Mouse (Mus musculus) olfactory bulb, adult 2 months (tissue): ENCODE measurements around the gene Lcn9.

ENCODE experiments used
- CTCF ChIP-seq: fragments of 200-500 bp; IDR thresholded peaks from 2 replicates; pipeline ENCODE4 v1.5.1; 2012; ENCODE audit warnings: low read depth, mild to moderate bottlenecking, low read length, moderate library complexity; ENCODE audit not compliant: insufficient read depth
- POLR2A ChIP-seq: fragments of 200-500 bp; IDR thresholded peaks from 2 replicates; pipeline ENCODE4 v1.6.1; 2012; ENCODE audit warnings: mild to moderate bottlenecking, low read depth, low read length, moderate library complexity; ENCODE audit not compliant: insufficient read depth

DNA sequence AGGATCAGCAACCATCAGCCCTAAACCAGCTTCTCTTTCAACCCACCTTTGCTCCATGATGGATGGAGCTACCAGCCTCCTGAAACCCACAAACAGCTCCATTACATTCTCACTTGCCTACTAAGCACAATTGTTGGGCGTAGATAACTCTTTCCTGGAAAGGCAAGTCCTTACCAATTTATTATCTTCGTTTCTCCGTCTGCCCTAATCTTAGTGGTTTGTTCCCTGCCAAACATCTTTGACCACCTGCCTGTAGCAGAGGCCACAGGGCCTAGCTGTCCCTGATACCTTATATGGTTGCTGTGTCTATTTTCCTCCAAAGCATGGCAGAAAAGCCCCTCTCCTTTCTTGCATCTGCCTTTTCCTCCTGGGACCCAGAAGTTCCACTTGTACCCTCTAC, 33.9 kb upstream of the Lcn9 start:
- TF ChIP-seq POLR2A (no peak), CTCF (no peak)
